Mouse (Mus musculus): ENCODE data around the gene Cyp24a1. TPM values are rescaled to one million over a fixed set of nuclear protein-coding genes. Genes with fewer than 3 reads are reported as not detected.
A peak's percentile ranks its signal among the peaks of the same experiment; 100 is the strongest.

Cyp24a1 gene
- polyA plus RNA-seq, 1 experiment: 0.01 TPM

DNA sequence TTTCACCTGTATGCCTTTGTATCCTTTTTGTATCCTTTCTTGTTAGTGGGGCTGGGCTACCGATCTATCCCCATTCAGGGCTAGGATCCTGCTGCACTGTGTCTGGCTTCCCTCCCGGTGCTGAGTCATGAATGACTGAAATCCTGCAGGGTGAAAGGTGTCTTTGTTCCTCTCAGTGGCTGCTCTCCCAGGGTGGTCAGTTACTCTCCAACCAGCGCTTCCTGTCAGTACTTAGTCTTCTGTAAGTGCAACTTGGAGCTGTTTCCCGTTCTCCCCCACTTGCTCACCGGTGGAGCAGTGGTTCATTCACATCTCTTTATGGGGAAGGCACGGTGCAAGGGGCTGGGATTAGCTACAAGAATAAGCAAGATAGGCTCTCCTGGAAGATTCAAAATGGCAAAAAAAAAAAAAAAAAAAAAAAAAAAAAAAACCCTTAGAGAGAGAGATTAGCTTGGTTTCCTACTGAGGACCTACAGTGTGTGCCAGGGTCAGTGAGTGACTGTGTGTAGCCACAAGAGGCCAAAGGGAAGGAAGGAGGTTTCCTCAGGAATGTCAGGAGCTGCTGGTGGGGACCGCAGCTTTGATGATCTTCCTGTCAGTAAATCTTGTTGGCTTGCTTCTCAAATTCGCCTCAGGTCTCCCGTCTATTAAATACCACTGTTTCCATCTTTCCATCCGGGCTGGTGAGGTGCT is 27.2 kb downstream of the Cyp24a1 start:
- TF ChIP-seq CEBPB (IDR thresholded peaks at IDR 0.05; ENCODE audit: insufficient read depth, poor library complexity, severe bottlenecking) (no peak), REST (IDR thresholded peaks at IDR 0.05; ENCODE audit: insufficient read depth, insufficient read length) (no peak), USF1 (IDR thresholded peaks at IDR 0.05; ENCODE audit: low read depth) (no peak), MYOD1 (IDR thresholded peaks at IDR 0.05; ENCODE audit: control insufficient read depth in 1 of 3, insufficient read length in 2 of 3, low read depth in 2 of 3) (no peak), TCF3 (IDR thresholded peaks at IDR 0.05; ENCODE audit: insufficient read length, low read depth) (no peak), MYOG (IDR thresholded peaks at IDR 0.05; ENCODE audit: control insufficient read depth in 1 of 3, insufficient read depth in 1 of 3, insufficient read length in 2 of 3, low read depth in 2 of 3) (no peak), MAX (IDR thresholded peaks at IDR 0.05; ENCODE audit: low read depth) (no peak), E2F4 (IDR thresholded peaks at IDR 0.05; ENCODE audit: insufficient read depth) (no peak), POLR2A (IDR thresholded peaks at IDR 0.05; ENCODE audit: insufficient read length, low read depth) (no peak), SRF (IDR thresholded peaks at IDR 0.05; ENCODE audit: control insufficient read depth, insufficient read length, low read depth) (no peak), POLR2AphosphoS2 (IDR thresholded peaks at IDR 0.05; ENCODE audit: insufficient read length, low read depth) (no peak), TCF12 (IDR thresholded peaks at IDR 0.05; ENCODE audit: insufficient read depth, poor library complexity, severe bottlenecking) (no peak)
- H3K79me2 ChIP-seq (ENCODE audit: control insufficient read depth, insufficient read depth): no peaks in the 10 kb centered on the region
- H3K36me3 ChIP-seq (ENCODE audit: control insufficient read depth, insufficient read depth): no peaks in the 10 kb centered on the region
- H3ac ChIP-seq (ENCODE audit: control insufficient read depth, insufficient read length): no peak overlapping the region
- H3K4me3 ChIP-seq: no peak overlapping the region
- no peaks in the 10 kb centered on the region for H3K27me3 ChIP-seq (ENCODE audit: control insufficient read depth, insufficient read depth, insufficient read length)
- H3K4me2 ChIP-seq (ENCODE audit: low read depth): peak overlapping the region; percentile 51

DNA sequence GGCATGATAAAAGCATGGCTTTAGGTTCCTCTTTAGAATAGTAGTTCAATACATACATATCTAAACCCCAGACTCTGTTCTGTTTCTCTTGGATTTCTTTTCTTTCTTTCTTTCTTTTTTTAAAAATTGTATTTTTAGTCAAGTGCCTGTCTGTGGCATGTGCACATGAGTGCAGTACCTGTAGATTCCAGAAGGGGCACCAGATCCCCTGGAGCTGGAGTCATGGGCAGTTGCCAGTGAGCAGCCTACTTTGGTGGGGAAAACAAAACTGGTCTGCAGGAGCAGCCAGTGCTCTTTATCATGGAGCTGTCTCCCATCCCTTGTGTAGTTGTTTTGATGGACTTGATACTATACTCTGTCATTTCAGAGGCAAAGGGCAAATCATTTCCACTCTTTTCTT is 28.9 kb downstream of the Cyp24a1 start:
- no peak overlapping the region for H3ac ChIP-seq (ENCODE audit: control insufficient read depth, insufficient read length)
- H3K36me3 ChIP-seq (ENCODE audit: control insufficient read depth, insufficient read depth): no peaks in the 10 kb centered on the region
- no peak overlapping the region for H3K4me3 ChIP-seq
- H3K4me2 ChIP-seq (ENCODE audit: low read depth): no peak overlapping the region
- H3K79me2 ChIP-seq (ENCODE audit: control insufficient read depth, insufficient read depth): no peaks in the 10 kb centered on the region
- TF ChIP-seq MAX (IDR thresholded peaks at IDR 0.05; ENCODE audit: low read depth) (no peak), POLR2AphosphoS2 (IDR thresholded peaks at IDR 0.05; ENCODE audit: insufficient read length, low read depth) (no peak)
- H3K27me3 ChIP-seq (ENCODE audit: control insufficient read depth, insufficient read depth, insufficient read length): peaks cover 4% of the 10 kb centered on the region

DNA sequence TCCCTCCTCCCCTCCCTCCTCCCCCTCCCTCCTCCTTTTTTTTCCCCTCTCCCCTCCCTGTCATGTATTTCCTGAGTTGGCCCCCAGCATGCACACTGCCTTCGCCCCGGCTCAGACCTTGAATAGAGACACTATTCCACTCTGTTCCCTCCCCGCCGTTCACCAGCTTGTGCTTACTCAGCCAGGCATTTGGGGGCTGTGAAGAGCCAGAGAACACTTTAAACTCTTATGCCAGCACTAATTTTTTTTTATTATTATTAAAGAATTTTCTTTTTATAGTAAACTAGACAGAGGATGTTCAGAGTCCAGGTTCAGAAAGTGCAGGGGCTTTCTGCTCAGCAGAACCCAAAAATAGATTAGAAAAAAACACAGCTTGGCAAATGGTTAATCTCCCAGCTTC is 32.1 kb downstream of the Cyp24a1 start:
- Histone ChIP-seq H3K4me3 (no peak overlapping the region), H3K36me3 (ENCODE audit: control insufficient read depth, insufficient read depth) (no peaks in the 10 kb centered on the region), H3K4me2 (ENCODE audit: low read depth) (no peak overlapping the region), H3ac (ENCODE audit: control insufficient read depth, insufficient read length) (no peak overlapping the region), H3K79me2 (ENCODE audit: control insufficient read depth, insufficient read depth) (no peaks in the 10 kb centered on the region), H3K27me3 (ENCODE audit: control insufficient read depth, insufficient read depth, insufficient read length) (peaks cover 6% of the 10 kb centered on the region)
- no peak for TF ChIP-seq POLR2AphosphoS2 (IDR thresholded peaks at IDR 0.05; ENCODE audit: insufficient read length, low read depth)
- no peak for TF ChIP-seq MYOD1 (IDR thresholded peaks at IDR 0.05; ENCODE audit: control insufficient read depth in 1 of 3, insufficient read length in 2 of 3, low read depth in 2 of 3)
- no peak for TF ChIP-seq TCF3 (IDR thresholded peaks at IDR 0.05; ENCODE audit: insufficient read length, low read depth)
- no peak for TF ChIP-seq USF1 (IDR thresholded peaks at IDR 0.05; ENCODE audit: low read depth)
- no peak for TF ChIP-seq REST (IDR thresholded peaks at IDR 0.05; ENCODE audit: insufficient read depth, insufficient read length)
- TF ChIP-seq SRF (IDR thresholded peaks at IDR 0.05; ENCODE audit: control insufficient read depth, insufficient read length, low read depth): no peak
- no peak for TF ChIP-seq TCF12 (IDR thresholded peaks at IDR 0.05; ENCODE audit: insufficient read depth, poor library complexity, severe bottlenecking)
- no peak for TF ChIP-seq POLR2A (IDR thresholded peaks at IDR 0.05; ENCODE audit: insufficient read length, low read depth)
- TF ChIP-seq MAX (IDR thresholded peaks at IDR 0.05; ENCODE audit: low read depth): no peak
- TF ChIP-seq CEBPB (IDR thresholded peaks at IDR 0.05; ENCODE audit: insufficient read depth, poor library complexity, severe bottlenecking): no peak
- no peak for TF ChIP-seq E2F4 (IDR thresholded peaks at IDR 0.05; ENCODE audit: insufficient read depth)
- TF ChIP-seq MYOG (IDR thresholded peaks at IDR 0.05; ENCODE audit: control insufficient read depth in 1 of 3, insufficient read depth in 1 of 3, insufficient read length in 2 of 3, low read depth in 2 of 3): no peak

DNA sequence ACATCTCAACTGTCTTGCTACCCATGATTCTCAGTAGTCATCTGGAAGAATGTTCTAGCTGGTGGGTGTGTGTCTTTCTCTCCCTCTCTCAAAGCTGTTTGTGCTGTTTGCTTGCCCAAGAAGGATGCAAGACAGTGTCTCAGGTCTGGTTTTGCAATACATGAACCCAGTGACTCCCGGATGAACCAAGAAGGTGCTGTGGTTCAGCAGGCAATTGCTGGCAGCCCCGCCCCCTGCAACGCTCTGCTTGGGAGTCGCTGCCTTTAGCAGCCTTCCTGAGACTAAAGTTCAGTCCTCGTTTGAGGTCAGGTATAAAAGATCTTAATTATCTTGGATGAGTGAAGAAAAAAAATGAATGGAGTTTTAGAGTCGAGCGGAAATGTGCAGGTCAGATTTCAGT is 35.3 kb downstream of the Cyp24a1 start:
- no peak overlapping the region for H3K4me3 ChIP-seq
- no peaks in the 10 kb centered on the region for H3K36me3 ChIP-seq (ENCODE audit: control insufficient read depth, insufficient read depth)
- no peak overlapping the region for H3K4me2 ChIP-seq (ENCODE audit: low read depth)
- TF ChIP-seq E2F4 (IDR thresholded peaks at IDR 0.05; ENCODE audit: insufficient read depth) (no peak), USF1 (IDR thresholded peaks at IDR 0.05; ENCODE audit: low read depth) (no peak), SRF (IDR thresholded peaks at IDR 0.05; ENCODE audit: control insufficient read depth, insufficient read length, low read depth) (no peak), POLR2A (IDR thresholded peaks at IDR 0.05; ENCODE audit: insufficient read length, low read depth) (no peak), TCF3 (IDR thresholded peaks at IDR 0.05; ENCODE audit: insufficient read length, low read depth) (no peak), TCF12 (IDR thresholded peaks at IDR 0.05; ENCODE audit: insufficient read depth, poor library complexity, severe bottlenecking) (no peak), REST (IDR thresholded peaks at IDR 0.05; ENCODE audit: insufficient read depth, insufficient read length) (no peak), MYOD1 (IDR thresholded peaks at IDR 0.05; ENCODE audit: control insufficient read depth in 1 of 3, insufficient read length in 2 of 3, low read depth in 2 of 3) (no peak), MYOG (IDR thresholded peaks at IDR 0.05; ENCODE audit: control insufficient read depth in 1 of 3, insufficient read depth in 1 of 3, insufficient read length in 2 of 3, low read depth in 2 of 3) (no peak), POLR2AphosphoS2 (IDR thresholded peaks at IDR 0.05; ENCODE audit: insufficient read length, low read depth) (no peak), MAX (IDR thresholded peaks at IDR 0.05; ENCODE audit: low read depth) (no peak), CEBPB (IDR thresholded peaks at IDR 0.05; ENCODE audit: insufficient read depth, poor library complexity, severe bottlenecking) (no peak)
- no peak overlapping the region for H3ac ChIP-seq (ENCODE audit: control insufficient read depth, insufficient read length)
- peaks cover 20% of the 10 kb centered on the region for H3K27me3 ChIP-seq (ENCODE audit: control insufficient read depth, insufficient read depth, insufficient read length)
- no peaks in the 10 kb centered on the region for H3K79me2 ChIP-seq (ENCODE audit: control insufficient read depth, insufficient read depth)

DNA sequence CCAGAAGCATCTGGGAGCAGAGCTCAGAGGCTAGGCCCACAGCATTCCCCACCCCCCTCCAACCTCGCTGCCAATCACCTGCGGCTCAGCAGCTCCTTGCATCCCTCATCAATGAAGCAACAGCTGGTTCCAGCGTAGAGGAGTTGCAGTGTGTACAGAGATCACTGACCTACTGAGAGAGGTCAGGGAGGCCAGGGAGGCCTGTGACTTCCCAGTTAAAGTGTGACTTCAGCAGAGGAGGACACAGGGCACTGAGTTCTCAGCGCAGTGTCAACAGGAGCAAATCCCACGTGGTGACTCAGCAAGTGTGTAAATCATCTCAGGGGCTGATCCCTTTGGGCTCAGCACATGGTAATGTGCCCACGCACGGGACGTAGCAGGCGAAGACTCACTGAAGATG is 37.1 kb downstream of the Cyp24a1 start:
- no peaks in the 10 kb centered on the region for H3K79me2 ChIP-seq (ENCODE audit: control insufficient read depth, insufficient read depth)
- H3K36me3 ChIP-seq (ENCODE audit: control insufficient read depth, insufficient read depth): no peaks in the 10 kb centered on the region
- no peak overlapping the region for H3K4me3 ChIP-seq
- no peak overlapping the region for H3K4me2 ChIP-seq (ENCODE audit: low read depth)
- TF ChIP-seq SRF (IDR thresholded peaks at IDR 0.05; ENCODE audit: control insufficient read depth, insufficient read length, low read depth) (no peak), MYOD1 (IDR thresholded peaks at IDR 0.05; ENCODE audit: control insufficient read depth in 1 of 3, insufficient read length in 2 of 3, low read depth in 2 of 3) (no peak), MAX (IDR thresholded peaks at IDR 0.05; ENCODE audit: low read depth) (no peak), POLR2AphosphoS2 (IDR thresholded peaks at IDR 0.05; ENCODE audit: insufficient read length, low read depth) (no peak), REST (IDR thresholded peaks at IDR 0.05; ENCODE audit: insufficient read depth, insufficient read length) (no peak), TCF3 (IDR thresholded peaks at IDR 0.05; ENCODE audit: insufficient read length, low read depth) (no peak), MYOG (IDR thresholded peaks at IDR 0.05; ENCODE audit: control insufficient read depth in 1 of 3, insufficient read depth in 1 of 3, insufficient read length in 2 of 3, low read depth in 2 of 3) (no peak), TCF12 (IDR thresholded peaks at IDR 0.05; ENCODE audit: insufficient read depth, poor library complexity, severe bottlenecking) (no peak)
- no peak overlapping the region for H3ac ChIP-seq (ENCODE audit: control insufficient read depth, insufficient read length)
- H3K27me3 ChIP-seq (ENCODE audit: control insufficient read depth, insufficient read depth, insufficient read length): peaks cover 26% of the 10 kb centered on the region

Data from myocyte (in vitro differentiated cells).